Mouse (Mus musculus) spleen, adult 2 months (tissue): Measurements from ENCODE around the gene Il17re.

ENCODE experiments used
- CTCF ChIP-seq: fragments of 200-500 bp; IDR thresholded peaks from 2 replicates; pipeline ENCODE4 v1.5.1; 2011; ENCODE audit warnings: mild to moderate bottlenecking, inconsistent platforms; ENCODE audit not compliant: insufficient read depth, insufficient read length, insufficient replicate concordance; ENCODE audit errors: extremely low read depth
- POLR2A ChIP-seq: fragments of 200-500 bp; IDR thresholded peaks from 2 replicates; pipeline ENCODE4 v1.6.1; 2011; ENCODE audit warnings: low read depth, low read length, inconsistent platforms

- no peak for TF ChIP-seq POLR2A
- no peak for TF ChIP-seq CTCF
Measured at GRCm38 (mm10) chr6:113471297-113471936, 13.1 kb downstream of the Il17re start, which contains the start of gene Il17rc.
